ENCODE assay signal across 25 mouse cellular contexts in the genomic region with DNA sequence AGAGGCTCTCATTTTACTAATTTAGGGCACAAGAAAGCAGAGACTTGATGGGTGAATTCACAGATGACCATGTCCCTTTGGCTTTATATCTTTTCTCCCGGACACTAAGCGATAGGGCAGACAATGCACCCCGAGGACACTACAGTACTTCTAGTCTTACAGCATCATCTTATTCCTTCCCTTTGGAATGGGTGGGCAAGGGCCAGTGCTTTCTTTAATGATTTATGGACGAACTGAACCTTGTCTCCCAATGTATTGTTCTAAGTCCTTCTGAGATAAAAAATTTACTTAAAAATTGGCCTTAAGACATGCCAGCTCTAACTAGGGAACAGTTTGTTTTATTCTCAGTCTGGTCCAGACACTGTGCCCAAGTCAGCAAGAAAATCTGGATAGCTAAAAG.
DNase-seq lines count a peak whose midpoint lies in the region; ATAC-seq and TF ChIP-seq lines count a peak whose summit lies in the region.
"Had no signal": no experiment of that assay in that cellular context is flagged by ENCODE, and none has a peak within 500 bp of the region (broad histone marks: within the 10 kb centered on the region; RNA-seq: fewer than 3 reads in every experiment).

No protein-coding gene starts in this region.

- H3K27ac ChIP-seq in kidney, adult 2 months (ENCODE audit: insufficient read depth, low read depth, low read length), result peak overlapping the region; percentile 68
- H3K27ac ChIP-seq in kidney, embryonic 15.5 days, result no peak overlapping the region
- H3K27ac ChIP-seq: embryonic facial prominence, embryonic 10.5 days; embryonic facial prominence, embryonic 12.5 days; forebrain, embryonic 13.5 days had no signal

- H3K36me3 ChIP-seq in kidney, adult 2 months (ENCODE audit: control insufficient read depth, insufficient read depth, low read length), result no peaks in the 10 kb centered on the region
- H3K36me3 ChIP-seq in kidney, embryonic 15.5 days, result no peaks in the 10 kb centered on the region
- H3K36me3 ChIP-seq: embryonic facial prominence, embryonic 10.5 days; embryonic facial prominence, embryonic 12.5 days; G1E had no signal

- WGBS in kidney, adult 2 months, result 62% methylated on average over 4 of the region's 4 CpGs
- 83% methylated on average over 4 of the region's 4 CpGs for WGBS in kidney, embryonic 15.5 days

- H3K27me3 ChIP-seq in kidney, adult 2 months (replicated peaks; ENCODE audit: control insufficient read depth, insufficient read depth, low read length), result no peaks in the 10 kb centered on the region
- H3K27me3 ChIP-seq in kidney, embryonic 15.5 days, result no peaks in the 10 kb centered on the region
- H3K27me3 ChIP-seq: CH12.LX; embryonic facial prominence, embryonic 12.5 days; forebrain, embryonic 13.5 days; Patski had no signal

- H3K4me3 ChIP-seq in kidney, adult 2 months (ENCODE audit: insufficient read depth, low read depth, low read length), result no peak overlapping the region
- H3K4me3 ChIP-seq in kidney, embryonic 15.5 days (replicated peaks), result no peak overlapping the region
- H3K4me3 ChIP-seq: embryonic facial prominence, embryonic 10.5 days; embryonic facial prominence, embryonic 12.5 days; forebrain, embryonic 13.5 days had no signal

- no peak for TF ChIP-seq POLR2A in kidney, adult 2 months (IDR thresholded peaks at IDR 0.05; ENCODE audit: low read depth, low read length)

- no peak overlapping the region for H3K4me2 ChIP-seq in kidney, embryonic 15.5 days
- H3K4me2 ChIP-seq: embryonic facial prominence, embryonic 12.5 days; forebrain, embryonic 13.5 days had no signal

- H3K9ac ChIP-seq in kidney, embryonic 15.5 days, result no peak overlapping the region
- H3K9ac ChIP-seq: embryonic facial prominence, embryonic 12.5 days; forebrain, embryonic 13.5 days had no signal

- TF ChIP-seq CTCF in kidney, adult 2 months (conservative IDR thresholded peaks at IDR 0.05; ENCODE audit: insufficient read depth, insufficient read length, low read depth, low read length), result no peak

- peaks cover 44% of the 10 kb centered on the region for H3K4me1 ChIP-seq in kidney, adult 2 months (ENCODE audit: control insufficient read depth, insufficient read depth, low read length)
- H3K4me1 ChIP-seq in kidney, embryonic 15.5 days, result peaks cover 38% of the 10 kb centered on the region

- peak; percentile 54 for DNase-seq in heart, adult 11 months
- DNase-seq in heart, postnatal 4 days, result no peak
- peak; percentile 84 for DNase-seq in kidney, adult 2 months
- DNase-seq in kidney, adult 9 months, result peak; percentile 88
- no peak for DNase-seq in kidney, postnatal 4 days
- peak; percentile 42 to 47 for DNase-seq in kidney, postnatal 36 days
- no peak for DNase-seq in kidney, adult 18-20 months
- DNase-seq: adrenal gland, adult 8-10 months; adrenal gland, postnatal 14 days; adrenal gland, postnatal 36 days; B cell, adult 2 months; cerebellum, adult 11-12 months; cerebellum, adult 2 months; cerebellum, adult 9-10 months; cerebellum, postnatal 10 days; cerebellum, postnatal 25 days had no signal

- no peak for ATAC-seq in kidney, embryonic 15.5 days (replicated peaks; ENCODE audit: low FRiP score)
- ATAC-seq: activated CD4-positive, CD25-positive, alpha-beta regulatory T cell, adult 4 months; CD4-positive, CD25-positive, alpha-beta regulatory T cell, adult 4 months; forebrain, embryonic 13.5 days; Patski had no signal

- H3K9me3 ChIP-seq in kidney, embryonic 15.5 days (replicated peaks), result no peaks in the 10 kb centered on the region
- H3K9me3 ChIP-seq: embryonic facial prominence, embryonic 10.5 days; embryonic facial prominence, embryonic 12.5 days; forebrain, embryonic 13.5 days had no signal

Comparison
In these comparisons a context has a peak if more than half of its experiments do, and no peak if none do; other contexts are left out.
1. DNase-seq: peak in heart, adult 11 months (single experiment), kidney, adult 2 months (single experiment), kidney, adult 9 months (single experiment) and kidney, postnatal 36 days (2 of 2); none in heart, postnatal 4 days (single experiment), kidney, postnatal 4 days (0 of 2) and kidney, adult 18-20 months (single experiment).